ENCODE assay signal across 9 mouse cellular contexts in the genomic region with DNA sequence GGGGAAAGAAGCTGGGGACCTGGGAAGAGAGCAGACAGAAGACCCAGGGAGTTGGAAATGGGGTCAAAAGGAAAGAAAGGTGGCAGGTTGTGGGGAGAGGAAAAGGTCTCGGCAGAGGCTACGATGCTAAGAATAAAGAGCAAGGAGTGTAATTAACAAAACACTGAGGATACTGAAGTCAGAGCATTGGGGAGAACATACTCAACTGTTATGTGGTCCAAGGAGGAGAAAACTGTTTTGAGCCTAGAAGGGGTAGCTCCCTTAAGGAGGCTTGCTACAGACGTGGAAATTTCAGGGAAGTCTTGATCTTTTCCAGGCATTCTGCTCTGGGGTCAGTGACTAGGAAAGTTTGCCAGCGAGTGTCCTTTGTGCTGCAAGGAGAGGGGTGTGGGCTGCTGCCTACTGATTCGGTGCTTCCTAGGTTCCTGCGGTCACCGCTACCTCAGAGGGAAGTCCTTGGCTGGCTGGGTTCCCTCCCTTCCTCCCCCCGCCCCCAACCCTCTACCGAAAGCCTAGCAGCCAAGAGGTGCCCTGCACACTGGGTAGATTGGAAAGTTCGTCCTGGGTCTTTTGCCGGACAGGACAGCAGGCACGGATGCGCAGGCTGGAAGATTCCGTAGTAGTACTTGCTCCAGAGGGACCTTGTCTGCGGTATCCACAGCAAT. TPM values are rescaled to one million over a fixed set of nuclear protein-coding genes. Genes with fewer than 3 reads are reported as not detected.
DNase-seq lines count a peak whose midpoint lies in the region; ATAC-seq and TF ChIP-seq lines count a peak whose summit lies in the region.
"Had no signal": no experiment of that assay in that cellular context is flagged by ENCODE, and none has a peak within 500 bp of the region (broad histone marks: within the 10 kb centered on the region; RNA-seq: fewer than 3 reads in every experiment).

No protein-coding gene starts in this region.

- peak overlapping the region; percentile 44 to 52 for H3K4me3 ChIP-seq in heart, embryonic 14.5 days (ENCODE audit: control insufficient read depth in 1 of 2, insufficient read depth in 1 of 2, low read depth in 1 of 2, low read length in 2 of 2)
- H3K4me3 ChIP-seq in heart, adult 2 months = no peak overlapping the region
- peak overlapping the region; percentile 64 for H3K4me3 ChIP-seq in embryonic facial prominence, embryonic 13.5 days

- 3% methylated on average over 15 of the region's 15 CpGs for WGBS in heart, embryonic 14.5 days
- 2% methylated on average over 15 of the region's 15 CpGs for WGBS in heart, adult 2 months
- 3% methylated on average over 15 of the region's 15 CpGs for WGBS in embryonic facial prominence, embryonic 13.5 days

- H3K9ac ChIP-seq in heart, embryonic 14.5 days (ENCODE audit: low read length) = peak overlapping the region; percentile 57; the same call in 1 of the 2 replicates
- H3K9ac ChIP-seq in heart, adult 2 months (ENCODE audit: low read depth, low read length) = no peak overlapping the region
- H3K9ac ChIP-seq in embryonic facial prominence, embryonic 13.5 days = peak overlapping the region; percentile 76

- peaks cover 36% of the 10 kb centered on the region for H3K27me3 ChIP-seq in heart, embryonic 14.5 days (ENCODE audit: control insufficient read depth, insufficient read depth, low read length)
- peaks cover 6% of the 10 kb centered on the region for H3K27me3 ChIP-seq in heart, adult 2 months (ENCODE audit: control insufficient read depth, insufficient read depth, low read length)
- peaks cover 25% of the 10 kb centered on the region for H3K27me3 ChIP-seq in embryonic facial prominence, embryonic 13.5 days

- H3K36me3 ChIP-seq in heart, embryonic 14.5 days (ENCODE audit: control insufficient read depth, insufficient read depth, low read length) = no peaks in the 10 kb centered on the region
- no peaks in the 10 kb centered on the region for H3K36me3 ChIP-seq in heart, adult 2 months (ENCODE audit: control insufficient read depth, insufficient read depth, low read length)
- H3K36me3 ChIP-seq in embryonic facial prominence, embryonic 13.5 days = no peaks in the 10 kb centered on the region
- H3K36me3 ChIP-seq: G1E had no signal

- no peaks in the 10 kb centered on the region for H3K9me3 ChIP-seq in heart, embryonic 14.5 days (ENCODE audit: control insufficient read depth, low read length)
- no peaks in the 10 kb centered on the region for H3K9me3 ChIP-seq in embryonic facial prominence, embryonic 13.5 days

- no peak for TF ChIP-seq EP300 in heart, adult 2 months (IDR thresholded peaks at IDR 0.05; ENCODE audit: insufficient read depth, low read depth, low read length)

- H3K79me2 ChIP-seq in heart, adult 2 months (replicated peaks; ENCODE audit: control insufficient read depth, insufficient read depth, low read length) = no peaks in the 10 kb centered on the region

- no peak for TF ChIP-seq CTCF in heart, adult 2 months (IDR thresholded peaks at IDR 0.05)

- no peak overlapping the region for H3K27ac ChIP-seq in heart, embryonic 14.5 days (replicated peaks in 1 of 2; ENCODE audit: control insufficient read depth in 1 of 2, insufficient read depth in 1 of 2, low read depth in 2 of 2, low read length in 2 of 2)
- H3K27ac ChIP-seq in heart, adult 2 months = no peak overlapping the region
- peak overlapping the region; percentile 72; the same call in 1 of the 2 replicates for H3K27ac ChIP-seq in embryonic facial prominence, embryonic 13.5 days

- peak overlapping the region; percentile 98 for H3K4me2 ChIP-seq in heart, embryonic 14.5 days (ENCODE audit: low read length)
- peak overlapping the region; percentile 98 for H3K4me2 ChIP-seq in embryonic facial prominence, embryonic 13.5 days

- H3K4me1 ChIP-seq in heart, embryonic 14.5 days (ENCODE audit: control insufficient read depth in 2 of 2, insufficient read depth in 2 of 2, low read length in 2 of 2) = peaks cover 2 to 10% of the 10 kb centered on the region in 2 experiments; a peak in 2 of 4 replicates
- no peaks in the 10 kb centered on the region for H3K4me1 ChIP-seq in heart, adult 2 months (ENCODE audit: control insufficient read depth, insufficient read depth, low read length)
- peaks cover 17% of the 10 kb centered on the region for H3K4me1 ChIP-seq in embryonic facial prominence, embryonic 13.5 days

- DNase-seq in heart, adult 2 months = no peak
- DNase-seq in adrenal gland, postnatal 10 days = peak; percentile 21
- DNase-seq in kidney, postnatal 4 days = peak; percentile 2 to 4
- DNase-seq in retina, embryonic 14.5 days (ENCODE audit: low spot score) = peak; percentile 46
- no peak for DNase-seq in thymus, postnatal 10 days (ENCODE audit: low spot score in 2 of 2)
- DNase-seq in gastrocnemius, adult 18-20 months (ENCODE audit: low spot score) = no peak

- intact Hi-C loops in heart, adult 2 months (cut with DNase I) = no loop called here

- no peak for ATAC-seq in heart, embryonic 14.5 days (ENCODE audit: insufficient number of reproducible peaks, insufficient read depth, low FRiP score, low read depth)
- no peak; the same call in 1 of the 2 replicates for ATAC-seq in embryonic facial prominence, embryonic 13.5 days (ENCODE audit: insufficient number of reproducible peaks, insufficient read depth, low FRiP score, low TSS enrichment, low read depth)

- no peak for TF ChIP-seq POLR2A in heart, adult 2 months (IDR thresholded peaks at IDR 0.05; ENCODE audit: insufficient read depth, low read depth, low read length)

RNA-seq across cellular contexts. Expression of a gene that starts 1.2 kb away (rescaled TPM):
- polyA plus RNA-seq in heart, embryonic 14.5 days (2014; fragmentation: Nextera tagmentation; extraction: Ambion mirVana) = 0.65 and 1.5 TPM in 2 replicates
- total RNA-seq in heart, adult 2 months (2021) = under 1 TPM; 0.05 to 0.11 TPM
- polyA plus RNA-seq in heart, adult 2 months (2012; rRNA removed) = 0.29 and 0.47 TPM in 2 replicates
- 10 to 100 TPM; 18.5 to 26.5 TPM for total RNA-seq in adrenal gland, postnatal 10 days (2021)
- polyA plus RNA-seq in embryonic facial prominence, embryonic 13.5 days (2015; fragmentation: Nextera tagmentation; extraction: Ambion mirVana) = 53.6 and 69.5 TPM in 2 replicates
- 1 to 10 TPM; 6.0 to 6.9 TPM for total RNA-seq in gastrocnemius, adult 18-20 months (2021)
- total RNA-seq: G1E had no signal
- polyA plus RNA-seq: G1E had no signal

Comparison
In these comparisons a context has a peak if more than half of its experiments do, and no peak if none do; other contexts are left out.
1. DNase-seq: peak in adrenal gland, postnatal 10 days (single experiment), kidney, postnatal 4 days (2 of 2) and retina, embryonic 14.5 days (single experiment); none in heart, adult 2 months (0 of 2), thymus, postnatal 10 days (0 of 2) and gastrocnemius, adult 18-20 months (single experiment).
2. RNA of a gene that starts 1.2 kb away (total RNA-seq): 18.5 to 26.5 TPM in adrenal gland, postnatal 10 days and 6.0 to 6.9 TPM in gastrocnemius, adult 18-20 months; 0.05 to 0.11 TPM in heart, adult 2 months; every median in the first group is over 4 times any median in the second.